Mouse (Mus musculus) embryonic facial prominence, embryonic 13.5 days (tissue): ENCODE data around the gene Olfr113. TPM values are rescaled to one million over a fixed set of nuclear protein-coding genes. Genes with fewer than 3 reads are reported as not detected.

Experiments
- polyA plus RNA-seq: library from polyadenylated mRNA; unstranded; fragments of >200 nt; fragmentation: Nextera tagmentation; extraction: Ambion mirVana; gene quantifications from 2 replicates; pipeline ENCODE4 v1.2.1, GENCODE M21; 2015

The Olfr113 gene
- polyA plus RNA-seq, 1 experiment from 2014 or later = not detected

Other genes with a start within 250 kb of the Olfr113 start
- gene Olfr103, start 238.0 kb downstream of the Olfr113 start, polyA plus RNA-seq = not detected in 2 replicates
- not detected in 2 replicates for gene Olfr104-ps, start 218.1 kb downstream of the Olfr113 start, polyA plus RNA-seq
- gene Olfr105-ps, start 198.6 kb downstream of the Olfr113 start, polyA plus RNA-seq = not detected in 2 replicates
- gene Olfr106-ps, start 187.3 kb downstream of the Olfr113 start, polyA plus RNA-seq = not detected in 2 replicates
- gene Olfr107, start 178.4 kb downstream of the Olfr113 start, polyA plus RNA-seq = not detected in 2 replicates
- gene Olfr108, start 132.2 kb downstream of the Olfr113 start, polyA plus RNA-seq = not detected in 2 replicates
- gene Olfr109, start 118.7 kb downstream of the Olfr113 start, polyA plus RNA-seq = not detected in 2 replicates
- not detected in 2 replicates for gene H2-M2, start 94.1 kb downstream of the Olfr113 start, polyA plus RNA-seq
- not detected in 2 replicates for gene Olfr110, start 85.2 kb downstream of the Olfr113 start, polyA plus RNA-seq
- gene Olfr111, start 69.6 kb downstream of the Olfr113 start, polyA plus RNA-seq = not detected in 2 replicates
- gene Olfr112, start 8.2 kb downstream of the Olfr113 start, polyA plus RNA-seq = 0.20 TPM in 1 of 2 replicates, not detected in the other
- gene Olfr114, start 15.1 kb upstream of the Olfr113 start, polyA plus RNA-seq = not detected in 2 replicates
- not detected in 2 replicates for gene Olfr115, start 49.4 kb upstream of the Olfr113 start, polyA plus RNA-seq
- gene Olfr116, start 49.5 kb upstream of the Olfr113 start, polyA plus RNA-seq = not detected in 2 replicates
- not detected in 2 replicates for gene Olfr117, start 86.1 kb upstream of the Olfr113 start, polyA plus RNA-seq
- gene Olfr118, start 89.3 kb upstream of the Olfr113 start, polyA plus RNA-seq = not detected in 2 replicates
- not detected in 2 replicates for gene Olfr119, start 118.9 kb upstream of the Olfr113 start, polyA plus RNA-seq
- gene Olfr120, start 144.1 kb upstream of the Olfr113 start, polyA plus RNA-seq = not detected in 2 replicates
- not detected in 2 replicates for gene Olfr121, start 171.2 kb upstream of the Olfr113 start, polyA plus RNA-seq
- not detected in 2 replicates for gene Olfr122, start 190.9 kb upstream of the Olfr113 start, polyA plus RNA-seq
- gene Olfr123, start 215.9 kb upstream of the Olfr113 start, polyA plus RNA-seq = not detected in 2 replicates
- not detected in 2 replicates for gene Olfr124, start 222.2 kb upstream of the Olfr113 start, polyA plus RNA-seq